Mouse (Mus musculus): ENCODE measurements around the gene Olfr1392. TPM values are rescaled to one million over a fixed set of nuclear protein-coding genes. Genes with fewer than 3 reads are reported as not detected.

The Olfr1392 gene
- polyA plus RNA-seq, 1 experiment: not detected

- DNase-seq (ENCODE audit: low read depth in 1 of 2, low spot score in 2 of 2): no peak
- 93% methylated on average over 15 of the region's 15 CpGs for WGBS
These were observed 17.0 kb upstream of the Olfr1392 start for GRCm38 (mm10) chr11:49267970-49268579.

GRCm38 (mm10) chr11:49269761-49270160, 15.3 kb upstream of the Olfr1392 start:
- DNase-seq (ENCODE audit: low read depth in 1 of 2, low spot score in 2 of 2): no peak
- Histone ChIP-seq H3K4me1 (ENCODE audit: control insufficient read depth, insufficient read depth, insufficient read length) (no peaks in the 10 kb centered on the region), H3K36me3 (ENCODE audit: control insufficient read depth, insufficient read depth, low read length) (peaks cover 1% of the 10 kb centered on the region), H3K27ac (ENCODE audit: insufficient read depth, low read length) (no peak overlapping the region), H3K4me3 (ENCODE audit: extremely low read depth, insufficient read depth, insufficient read length) (no peak overlapping the region), H3K27me3 (ENCODE audit: control insufficient read depth, insufficient read depth, low read length) (no peaks in the 10 kb centered on the region)
- WGBS: 68% methylated on average over 9 of the region's 9 CpGs
- no peak for TF ChIP-seq CTCF (IDR thresholded peaks at IDR 0.05; ENCODE audit: extremely low read depth, insufficient read depth, insufficient read length, insufficient replicate concordance)
- no peak for TF ChIP-seq POLR2A (IDR thresholded peaks at IDR 0.05; ENCODE audit: low read depth, low read length)

More at GRCm38 (mm10) chr11:49267970-49268579, 17.0 kb upstream of the Olfr1392 start:
- H3K4me1 ChIP-seq (ENCODE audit: control insufficient read depth, insufficient read depth, insufficient read length): no peaks in the 10 kb centered on the region
- no peaks in the 10 kb centered on the region for H3K27me3 ChIP-seq (ENCODE audit: control insufficient read depth, insufficient read depth, low read length)
- no peak for TF ChIP-seq POLR2A (IDR thresholded peaks at IDR 0.05; ENCODE audit: low read depth, low read length)
- no peak for TF ChIP-seq CTCF (IDR thresholded peaks at IDR 0.05; ENCODE audit: extremely low read depth, insufficient read depth, insufficient read length, insufficient replicate concordance)
- no peak overlapping the region for H3K4me3 ChIP-seq (ENCODE audit: extremely low read depth, insufficient read depth, insufficient read length)
- peaks cover 7% of the 10 kb centered on the region for H3K36me3 ChIP-seq (ENCODE audit: control insufficient read depth, insufficient read depth, low read length)
- no peak overlapping the region for H3K27ac ChIP-seq (ENCODE audit: insufficient read depth, low read length)

- no peak overlapping the region for H3K27ac ChIP-seq (ENCODE audit: insufficient read depth, low read length)
- no peak overlapping the region for H3K4me3 ChIP-seq (ENCODE audit: extremely low read depth, insufficient read depth, insufficient read length)
- DNase-seq (ENCODE audit: low read depth in 1 of 2, low spot score in 2 of 2): no peak
- H3K27me3 ChIP-seq (ENCODE audit: control insufficient read depth, insufficient read depth, low read length): no peaks in the 10 kb centered on the region
- H3K36me3 ChIP-seq (ENCODE audit: control insufficient read depth, insufficient read depth, low read length): no peaks in the 10 kb centered on the region
- 87% methylated on average over 4 of the region's 4 CpGs for WGBS
- TF ChIP-seq POLR2A (IDR thresholded peaks at IDR 0.05; ENCODE audit: low read depth, low read length) (no peak), CTCF (IDR thresholded peaks at IDR 0.05; ENCODE audit: extremely low read depth, insufficient read depth, insufficient read length, insufficient replicate concordance) (no peak)
- H3K4me1 ChIP-seq (ENCODE audit: control insufficient read depth, insufficient read depth, insufficient read length): no peaks in the 10 kb centered on the region
These were observed 14.7 kb upstream of the Olfr1392 start for GRCm38 (mm10) chr11:49270368-49270767.

- TF ChIP-seq POLR2A (IDR thresholded peaks at IDR 0.05; ENCODE audit: low read depth, low read length) (no peak), CTCF (IDR thresholded peaks at IDR 0.05; ENCODE audit: extremely low read depth, insufficient read depth, insufficient read length, insufficient replicate concordance) (peak; percentile 39; the same call in 1 of the 2 replicates)
- H3K4me1 ChIP-seq (ENCODE audit: control insufficient read depth, insufficient read depth, insufficient read length): no peaks in the 10 kb centered on the region
- no peaks in the 10 kb centered on the region for H3K36me3 ChIP-seq (ENCODE audit: control insufficient read depth, insufficient read depth, low read length)
- peak; percentile 38 to 43 for DNase-seq (ENCODE audit: low read depth in 1 of 2, low spot score in 2 of 2)
- no peak overlapping the region for H3K4me3 ChIP-seq (ENCODE audit: extremely low read depth, insufficient read depth, insufficient read length)
- H3K27me3 ChIP-seq (ENCODE audit: control insufficient read depth, insufficient read depth, low read length): no peaks in the 10 kb centered on the region
- no peak overlapping the region for H3K27ac ChIP-seq (ENCODE audit: insufficient read depth, low read length)
- 34% methylated on average over 7 of the region's 7 CpGs for WGBS
These were observed 13.7 kb upstream of the Olfr1392 start for GRCm38 (mm10) chr11:49271334-49271733.

- H3K27ac ChIP-seq (ENCODE audit: insufficient read depth, low read length): no peak overlapping the region
- no peaks in the 10 kb centered on the region for H3K4me1 ChIP-seq (ENCODE audit: control insufficient read depth, insufficient read depth, insufficient read length)
- no peaks in the 10 kb centered on the region for H3K27me3 ChIP-seq (ENCODE audit: control insufficient read depth, insufficient read depth, low read length)
- no peak for DNase-seq (ENCODE audit: low read depth in 1 of 2, low spot score in 2 of 2)
- no peaks in the 10 kb centered on the region for H3K36me3 ChIP-seq (ENCODE audit: control insufficient read depth, insufficient read depth, low read length)
- TF ChIP-seq CTCF (IDR thresholded peaks at IDR 0.05; ENCODE audit: extremely low read depth, insufficient read depth, insufficient read length, insufficient replicate concordance): no peak
- no peak for TF ChIP-seq POLR2A (IDR thresholded peaks at IDR 0.05; ENCODE audit: low read depth, low read length)
- H3K4me3 ChIP-seq (ENCODE audit: extremely low read depth, insufficient read depth, insufficient read length): no peak overlapping the region
- WGBS: 91% methylated on average over 11 of the region's 11 CpGs
These were observed 11.1 kb upstream of the Olfr1392 start for GRCm38 (mm10) chr11:49273834-49274519.

GRCm38 (mm10) chr11:49278222-49278621, 6.9 kb upstream of the Olfr1392 start, which contains the start of gene Olfr1393:
Gene Olfr1393, plus strand, starts transcription at chr11:49278304.
- no peaks in the 10 kb centered on the region for H3K36me3 ChIP-seq (ENCODE audit: control insufficient read depth, insufficient read depth, low read length)
- no peak within 1 kb of the TSS for H3K4me3 ChIP-seq (ENCODE audit: extremely low read depth, insufficient read depth, insufficient read length)
- WGBS: 83% methylated on average over 3 of the region's 3 CpGs
- no peak for TF ChIP-seq CTCF (IDR thresholded peaks at IDR 0.05; ENCODE audit: extremely low read depth, insufficient read depth, insufficient read length, insufficient replicate concordance)
- no peak for TF ChIP-seq POLR2A (IDR thresholded peaks at IDR 0.05; ENCODE audit: low read depth, low read length)
- H3K27ac ChIP-seq (ENCODE audit: insufficient read depth, low read length): no peak within 1 kb of the TSS
- H3K4me1 ChIP-seq (ENCODE audit: control insufficient read depth, insufficient read depth, insufficient read length): no peaks in the 10 kb centered on the region
- H3K27me3 ChIP-seq (ENCODE audit: control insufficient read depth, insufficient read depth, low read length): no peaks in the 10 kb centered on the region
- no peak for DNase-seq (ENCODE audit: low read depth in 1 of 2, low spot score in 2 of 2)

- no peaks in the 10 kb centered on the region for H3K27me3 ChIP-seq (ENCODE audit: control insufficient read depth, insufficient read depth, low read length)
- 85% methylated on average over 2 of the region's 2 CpGs for whole genome bisulfite sequencing
These were observed 2.2 kb downstream of the Olfr1392 start for GRCm38 (mm10) chr11:49287251-49287650.

More at GRCm38 (mm10) chr11:49287251-49287650, 2.2 kb downstream of the Olfr1392 start:
- no peak for TF ChIP-seq CTCF (IDR thresholded peaks at IDR 0.05; ENCODE audit: extremely low read depth, insufficient read depth, insufficient read length, insufficient replicate concordance)
- no peak for TF ChIP-seq POLR2A (IDR thresholded peaks at IDR 0.05; ENCODE audit: low read depth, low read length)
- no peaks in the 10 kb centered on the region for H3K36me3 ChIP-seq (ENCODE audit: control insufficient read depth, insufficient read depth, low read length)
- H3K4me3 ChIP-seq (ENCODE audit: extremely low read depth, insufficient read depth, insufficient read length): no peak overlapping the region
- no peaks in the 10 kb centered on the region for H3K4me1 ChIP-seq (ENCODE audit: control insufficient read depth, insufficient read depth, insufficient read length)
- DNase-seq (ENCODE audit: low read depth in 1 of 2, low spot score in 2 of 2): no peak
- H3K27ac ChIP-seq (ENCODE audit: insufficient read depth, low read length): no peak overlapping the region

Measured in spleen, adult 2 months (tissue).